In genomic region chr4:154401982-154402932, GRCm38 (mm10) we compare ENCODE assay signal across 13 mouse cellular contexts.
DNase-seq lines count a peak whose midpoint lies in the region; ATAC-seq lines count a peak whose summit lies in the region.
"Had no signal": no experiment of that assay in that cellular context is flagged by ENCODE, and none has a peak within 500 bp of the region (broad histone marks: within the 10 kb centered on the region; RNA-seq: fewer than 3 reads in every experiment).

No protein-coding gene starts in this region.

- intact Hi-C loops in heart, postnatal 36 days (cut with DNase I) = no loop called here

- DNase-seq in kidney, adult 9 months = no peak
- DNase-seq in embryonic facial prominence, embryonic 10.5 days (ENCODE audit: low spot score) = no peak
- DNase-seq in heart, postnatal 36 days = peak; percentile 49 to 54
- DNase-seq in ovary, postnatal 14 days (ENCODE audit: low spot score) = no peak
- DNase-seq: cerebellum, adult 18-20 months; gastrocnemius, postnatal 10 days; kidney, postnatal 14 days; liver, postnatal 0 days had no signal

- H3K4me1 ChIP-seq in forebrain, embryonic 13.5 days = peaks cover 25% of the 10 kb centered on the region
- H3K4me1 ChIP-seq in forebrain, embryonic 16.5 days (replicated peaks; ENCODE audit: control insufficient read depth, insufficient read depth, low read length) = peaks cover 16% of the 10 kb centered on the region
- H3K4me1 ChIP-seq in kidney, embryonic 15.5 days = peaks cover 47% of the 10 kb centered on the region
- H3K4me1 ChIP-seq in embryonic facial prominence, embryonic 10.5 days = peaks cover 51% of the 10 kb centered on the region

- no peak for ATAC-seq in forebrain, embryonic 13.5 days
- no peak for ATAC-seq in forebrain, embryonic 16.5 days
- no peak for ATAC-seq in kidney, embryonic 15.5 days (replicated peaks; ENCODE audit: low FRiP score)
- ATAC-seq in megakaryocyte progenitor cell, adult 5-6 weeks (replicated peaks; ENCODE audit: poor library complexity) = no peak
- ATAC-seq: liver, postnatal 0 days had no signal

- no peak overlapping the region for H3K4me3 ChIP-seq in forebrain, embryonic 13.5 days
- no peak overlapping the region for H3K4me3 ChIP-seq in forebrain, embryonic 16.5 days (replicated peaks; ENCODE audit: low read length)
- no peak overlapping the region for H3K4me3 ChIP-seq in kidney, embryonic 15.5 days (replicated peaks)
- H3K4me3 ChIP-seq in embryonic facial prominence, embryonic 10.5 days = no peak overlapping the region
- H3K4me3 ChIP-seq: embryonic facial prominence, embryonic 13.5 days had no signal

- H3K9me3 ChIP-seq in forebrain, embryonic 13.5 days (replicated peaks) = no peaks in the 10 kb centered on the region
- H3K9me3 ChIP-seq in forebrain, embryonic 16.5 days (ENCODE audit: control insufficient read depth, low read length) = no peaks in the 10 kb centered on the region
- no peaks in the 10 kb centered on the region for H3K9me3 ChIP-seq in kidney, embryonic 15.5 days (replicated peaks)
- H3K9me3 ChIP-seq in embryonic facial prominence, embryonic 10.5 days = no peaks in the 10 kb centered on the region
- H3K9me3 ChIP-seq: embryonic facial prominence, embryonic 13.5 days had no signal

- no peak overlapping the region for H3K9ac ChIP-seq in forebrain, embryonic 13.5 days
- H3K9ac ChIP-seq in forebrain, embryonic 16.5 days (replicated peaks; ENCODE audit: low read depth, low read length) = no peak overlapping the region
- H3K9ac ChIP-seq in kidney, embryonic 15.5 days = no peak overlapping the region
- H3K9ac ChIP-seq: liver, postnatal 0 days had no signal

- 0 out of 2 replicates have a peak, but pooled peaks cover 2% of the 10 kb centered on the region for H3K27me3 ChIP-seq in forebrain, embryonic 13.5 days
- no peaks in the 10 kb centered on the region for H3K27me3 ChIP-seq in forebrain, embryonic 16.5 days (replicated peaks; ENCODE audit: control insufficient read depth, insufficient read depth, low read length)
- peaks cover 52% of the 10 kb centered on the region for H3K27me3 ChIP-seq in kidney, embryonic 15.5 days
- H3K27me3 ChIP-seq in embryonic facial prominence, embryonic 10.5 days (replicated peaks; ENCODE audit: low read depth, poor library complexity, severe bottlenecking) = peaks cover 15% of the 10 kb centered on the region

- WGBS in forebrain, embryonic 13.5 days = 61% methylated on average over 10 of the region's 10 CpGs
- 50% methylated on average over 10 of the region's 10 CpGs for WGBS in forebrain, embryonic 16.5 days
- 60% methylated on average over 10 of the region's 10 CpGs for WGBS in kidney, embryonic 15.5 days
- 59% methylated on average over 10 of the region's 10 CpGs for WGBS in embryonic facial prominence, embryonic 10.5 days

- H3K36me3 ChIP-seq in forebrain, embryonic 13.5 days (ENCODE audit: poor library complexity, severe bottlenecking) = no peaks in the 10 kb centered on the region; the same call in 1 of the 2 replicates
- H3K36me3 ChIP-seq in forebrain, embryonic 16.5 days (ENCODE audit: control insufficient read depth, insufficient read depth) = no peaks in the 10 kb centered on the region
- H3K36me3 ChIP-seq in kidney, embryonic 15.5 days = no peaks in the 10 kb centered on the region
- H3K36me3 ChIP-seq in embryonic facial prominence, embryonic 10.5 days (replicated peaks) = peaks cover 4% of the 10 kb centered on the region; the same call in 1 of the 2 replicates
- H3K36me3 ChIP-seq: embryonic facial prominence, embryonic 13.5 days had no signal

- no peak overlapping the region for H3K4me2 ChIP-seq in forebrain, embryonic 13.5 days
- no peak overlapping the region for H3K4me2 ChIP-seq in forebrain, embryonic 16.5 days (ENCODE audit: low read length)
- no peak overlapping the region for H3K4me2 ChIP-seq in kidney, embryonic 15.5 days
- H3K4me2 ChIP-seq: embryonic facial prominence, embryonic 13.5 days had no signal

- 0 out of 2 replicates have a peak overlapping the region, but pooled peaks have one; percentile 16 for H3K27ac ChIP-seq in forebrain, embryonic 13.5 days
- no peak overlapping the region for H3K27ac ChIP-seq in forebrain, embryonic 16.5 days (ENCODE audit: low read length)
- H3K27ac ChIP-seq in kidney, embryonic 15.5 days = peak overlapping the region; percentile 85
- H3K27ac ChIP-seq in embryonic facial prominence, embryonic 10.5 days (replicated peaks) = peak overlapping the region; percentile 20; the same call in 1 of the 2 replicates

Comparison
In these comparisons a context has a peak if more than half of its experiments do, and no peak if none do; other contexts are left out.
1. DNase-seq: peak in heart, postnatal 36 days (2 of 2); none in kidney, adult 9 months (single experiment), embryonic facial prominence, embryonic 10.5 days (single experiment) and ovary, postnatal 14 days (single experiment).